Mouse (Mus musculus) small intestine, adult 2 months (tissue): ENCODE measurements around the gene Tlr8.

Source experiments
- CTCF ChIP-seq: fragments of 200-500 bp; IDR thresholded peaks from 2 replicates; pipeline ENCODE4 v1.5.1; 2012; ENCODE audit warnings: low read depth, mild to moderate bottlenecking, control low read depth, inconsistent platforms, low read length, moderate library complexity, mixed read lengths; ENCODE audit not compliant: insufficient replicate concordance, insufficient read length; ENCODE audit errors: extremely low read depth
- POLR2A ChIP-seq: fragments of 200-500 bp; IDR thresholded peaks from 2 replicates; pipeline ENCODE4 v1.6.1; 2012; ENCODE audit warnings: low read depth, mild to moderate bottlenecking, control low read depth, inconsistent platforms, low read length, moderate library complexity

GRCm38 (mm10) chrX:167263530-167263929 is 599 bp downstream of the Tlr8 start:
- TF ChIP-seq CTCF (no peak), POLR2A (no peak)
